Mouse (Mus musculus) heart, postnatal 36 days (tissue): Measurements from ENCODE around the gene Arhgap5. TPM values are rescaled to one million over a fixed set of nuclear protein-coding genes. Genes with fewer than 3 reads are reported as not detected.
"Not testable (repeated sequence)": the region's sequence is repeated elsewhere in the genome, so short reads cannot be mapped to it uniquely, and the experiment has no call there.

Experiments
- DNase-seq, 2 experiments: peaks; one replicate each; pipeline ENCODE4 v3.0.0; 2021 to 2022
- intact Hi-C: fragments of 180-260 bp; cut with DNase I; formaldehyde crosslinking; loops from one replicate; pipeline ENCODE4 v1.15.1; 2025
- total RNA-seq, 2 experiments: library from RNA; stranded (reverse); gene quantifications; 2 replicates each; pipeline ENCODE4 v1.2.3; 2021

Arhgap5 gene
- total RNA-seq, 2 experiments from 2014 or later: 76.7 to 84.4 TPM

GRCm38 (mm10) chr12:52525486-52525885 lies 21.7 kb downstream of the Arhgap5 start:
- no peak for DNase-seq
- intact Hi-C loops: no loop called here

- no peak for DNase-seq
- intact Hi-C loops: no loop called here
Observed at GRCm38 (mm10) chr12:52529740-52530139, 26.0 kb downstream of the Arhgap5 start.

GRCm38 (mm10) chr12:52541294-52541693 lies 37.5 kb downstream of the Arhgap5 start:
- intact Hi-C loops: no loop called here

GRCm38 (mm10) chr12:52544532-52544931 lies 40.8 kb downstream of the Arhgap5 start:
- no peak for DNase-seq
- intact Hi-C loops: no loop called here

More at GRCm38 (mm10) chr12:52541294-52541693, 37.5 kb downstream of the Arhgap5 start:
- no peak for DNase-seq

GRCm38 (mm10) chr12:52552085-52552484 lies 48.3 kb downstream of the Arhgap5 start:
- DNase-seq: no peak
- intact Hi-C loops: loop anchor here (5.0 kb wide), 1 partner anchor 35 kb away; no protein-coding TSS in a partner anchor

GRCm38 (mm10) chr12:52555188-52555876 lies 51.6 kb downstream of the Arhgap5 start:
- no peak for DNase-seq
- intact Hi-C loops: no loop called here

- DNase-seq: no peak
- intact Hi-C loops: no loop called here
Observed at GRCm38 (mm10) chr12:52565654-52566053, 61.9 kb downstream of the Arhgap5 start.

- DNase-seq: no peak
- intact Hi-C loops: no loop called here
Observed at GRCm38 (mm10) chr12:52573371-52573770, 69.6 kb downstream of the Arhgap5 start.

GRCm38 (mm10) chr12:52586466-52586865 lies 82.7 kb downstream of the Arhgap5 start:
- intact Hi-C loops, DNase-seq: not testable (repeated sequence)

GRCm38 (mm10) chr12:52587473-52588010 lies 83.8 kb downstream of the Arhgap5 start:
- DNase-seq: no peak
- intact Hi-C loops: no loop called here

- intact Hi-C loops: no loop called here
- no peak for DNase-seq
Observed at GRCm38 (mm10) chr12:52595389-52596185, 91.8 kb downstream of the Arhgap5 start.

- intact Hi-C loops: loop anchor here (5.0 to 10.0 kb wide), 4 partner anchors 190 to 755 kb away; no protein-coding TSS in a partner anchor
Observed at GRCm38 (mm10) chr12:52602471-52602870, 98.7 kb downstream of the Arhgap5 start.

GRCm38 (mm10) chr12:52602883-52603694 lies 99.3 kb downstream of the Arhgap5 start:
- intact Hi-C loops: loop anchor here (5.0 to 10.0 kb wide), 4 partner anchors 189 to 756 kb away; no protein-coding TSS in a partner anchor

More at GRCm38 (mm10) chr12:52602471-52602870, 98.7 kb downstream of the Arhgap5 start:
- peak in 1 of 2 experiments; percentile 7 for DNase-seq

GRCm38 (mm10) chr12:52603695-52604255 lies 100.0 kb downstream of the Arhgap5 start:
- no peak for DNase-seq
- intact Hi-C loops: loop anchor here (1.0 to 10.0 kb wide), 6 partner anchors 100 to 756 kb away; partner anchors contain the start of gene Arhgap5

More at GRCm38 (mm10) chr12:52602883-52603694, 99.3 kb downstream of the Arhgap5 start:
- DNase-seq: peak; percentile 82 to 88

GRCm38 (mm10) chr12:52604256-52604991 lies 100.7 kb downstream of the Arhgap5 start:
- peak; percentile 96 for DNase-seq
- intact Hi-C loops: loop anchor here (1.0 to 10.0 kb wide), 6 partner anchors 101 to 757 kb away; partner anchors contain the start of gene Arhgap5

- intact Hi-C loops: loop anchor here (1.0 to 10.0 kb wide), 7 partner anchors 102 to 758 kb away; partner anchors contain the start of gene Arhgap5
- DNase-seq: no peak
Observed at GRCm38 (mm10) chr12:52604992-52605652, 101.3 kb downstream of the Arhgap5 start.

- no peak for DNase-seq
- intact Hi-C loops: loop anchor here (2.0 to 10.0 kb wide), 3 partner anchors 27 to 323 kb away; no protein-coding TSS in a partner anchor
Observed at GRCm38 (mm10) chr12:52607411-52607810, 103.6 kb downstream of the Arhgap5 start.

GRCm38 (mm10) chr12:52615703-52616102 lies 111.9 kb downstream of the Arhgap5 start:
- DNase-seq: no peak
- intact Hi-C loops: no loop called here
